Mouse (Mus musculus) forebrain, embryonic 16.5 days (tissue): ENCODE results near the gene Bnip3. TPM values are rescaled to one million over a fixed set of nuclear protein-coding genes. Genes with fewer than 3 reads are reported as not detected.

Experiments used
- ATAC-seq: fragments of 200-750 bp; cut with Nextera tagmentation; 2 replicates; pipeline ENCODE4 v1.8.0; 2017; ENCODE audit warnings: mild to moderate bottlenecking, moderate library complexity
- H3K27ac ChIP-seq: fragments of 300-500 bp; sonication (generic); 2 replicates; pipeline ENCODE4 v1.5.1; 2014; ENCODE audit warnings: low read length, control low read depth
- H3K27me3 ChIP-seq: fragments of 300-500 bp; sonication (generic); replicated peaks from 2 replicates; pipeline ENCODE4 v1.6.1; 2014; ENCODE audit warnings: low read length; ENCODE audit not compliant: control insufficient read depth, insufficient read depth
- H3K36me3 ChIP-seq: fragments of 300-500 bp; sonication (generic); 2 replicates; pipeline ENCODE4 v1.6.1; 2014; ENCODE audit not compliant: control insufficient read depth, insufficient read depth
- H3K4me1 ChIP-seq: fragments of 300-500 bp; sonication (generic); replicated peaks from 2 replicates; pipeline ENCODE4 v1.6.1; 2014; ENCODE audit warnings: low read length; ENCODE audit not compliant: control insufficient read depth, insufficient read depth
- H3K4me2 ChIP-seq: fragments of 300-500 bp; sonication (generic); 2 replicates; pipeline ENCODE4 v1.6.1; 2014; ENCODE audit warnings: mild to moderate bottlenecking, low read length, control low read depth
- H3K4me3 ChIP-seq: fragments of 300-500 bp; sonication (generic); replicated peaks from 2 replicates; pipeline ENCODE4 v1.5.1; 2014; ENCODE audit warnings: mild to moderate bottlenecking, low read length, control low read depth
- H3K9ac ChIP-seq: fragments of 300-500 bp; sonication (generic); replicated peaks from 2 replicates; pipeline ENCODE4 v1.6.1; 2014; ENCODE audit warnings: low read depth, low read length, control low read depth
- H3K9me3 ChIP-seq: fragments of 300-500 bp; sonication (generic); 2 replicates; pipeline ENCODE4 v1.6.1; 2016; ENCODE audit warnings: low read length; ENCODE audit not compliant: control insufficient read depth
- WGBS: fragments of 180-500 bp; shearing (Covaris S2); extraction: QIAGEN DNeasy Blood & Tissue Kit; methylation state at CpG from one replicate; pipeline ENCODE4 v1.1.7; 2014; 5-methylcytosine and 5-hydroxymethylcytosine counted together
- polyA plus RNA-seq: library from polyadenylated mRNA; unstranded; fragments of >200 nt; fragmentation: Nextera tagmentation; extraction: Ambion mirVana; gene quantifications from 2 replicates; pipeline ENCODE4 v1.2.1, GENCODE M21; 2015

The Bnip3 gene
- polyA plus RNA-seq, 1 experiment from 2014 or later = 88.9 TPM

DNA sequence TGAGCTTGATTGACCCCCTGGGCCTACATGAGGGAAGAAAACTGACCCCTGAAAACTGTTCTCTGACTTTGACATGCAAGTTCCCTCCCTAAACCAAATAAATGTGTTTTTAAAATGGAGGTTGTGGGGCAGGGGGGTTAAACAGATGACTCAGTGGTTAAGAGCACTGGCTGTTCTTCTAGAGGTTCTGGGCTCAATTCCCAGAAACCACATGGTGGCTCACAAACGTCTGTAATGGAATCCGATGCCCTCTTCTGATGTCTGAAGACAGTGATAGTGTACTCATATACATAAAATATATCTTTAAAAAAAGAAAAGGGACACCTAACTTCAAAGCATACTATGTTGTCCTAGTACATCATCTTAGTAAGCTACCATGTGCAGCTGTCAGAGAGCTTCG, 34.3 kb downstream of the Bnip3 start:
- no peaks in the 10 kb centered on the region for H3K9me3 ChIP-seq
- H3K4me1 ChIP-seq = no peaks in the 10 kb centered on the region
- H3K27ac ChIP-seq = no peak overlapping the region
- no peak overlapping the region for H3K4me3 ChIP-seq
- no peaks in the 10 kb centered on the region for H3K27me3 ChIP-seq
- H3K36me3 ChIP-seq = peaks cover 50% of the 10 kb centered on the region
- H3K4me2 ChIP-seq = no peak overlapping the region
- WGBS = 76% methylated on average over 3 of the region's 3 CpGs
- ATAC-seq = no peak
- H3K9ac ChIP-seq = no peak overlapping the region

DNA sequence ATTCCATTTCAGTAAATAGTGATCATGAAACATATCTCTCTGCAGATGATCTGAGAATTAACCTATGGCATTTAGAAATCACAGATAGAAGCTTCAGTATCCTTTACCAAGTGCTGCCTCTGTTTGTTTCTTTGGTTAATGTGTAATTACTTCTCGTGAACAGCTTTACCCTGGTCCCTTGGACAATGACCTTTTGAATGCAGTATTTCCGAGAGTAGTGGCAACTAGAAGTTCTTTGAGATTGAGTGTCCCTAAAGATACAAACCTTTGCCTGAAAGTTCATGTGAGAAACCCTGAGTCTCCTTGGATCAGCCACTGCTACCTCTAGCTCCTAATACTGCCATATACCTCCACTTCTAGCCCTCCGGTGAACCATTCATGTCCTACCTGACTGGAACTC, 36.4 kb downstream of the Bnip3 start:
- 89% methylated on average over 3 of the region's 3 CpGs for WGBS

DNA sequence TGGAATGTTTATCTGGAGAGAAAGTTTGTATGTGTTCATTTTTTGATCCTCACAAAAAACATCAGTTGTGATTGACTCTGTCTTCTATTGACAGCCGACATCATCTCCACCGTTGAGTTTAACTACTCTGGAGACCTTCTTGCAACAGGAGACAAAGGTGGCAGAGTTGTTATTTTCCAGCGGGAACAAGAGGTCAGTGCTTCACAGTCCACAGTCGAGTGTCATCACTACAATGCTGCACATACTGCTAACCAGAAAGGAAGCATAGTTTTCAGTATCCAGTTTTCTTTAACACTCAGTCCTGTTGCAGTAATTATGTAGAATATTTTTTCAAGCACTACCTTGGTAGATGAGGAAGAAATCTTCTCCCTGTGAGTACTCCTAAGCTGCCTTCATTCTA, 41.0 kb downstream of the Bnip3 start:
- WGBS = 91% methylated on average over 4 of the region's 4 CpGs

More for the DNA sequence above, 36.4 kb downstream of the Bnip3 start:
- Histone ChIP-seq H3K9me3 (no peaks in the 10 kb centered on the region), H3K36me3 (peaks cover 43% of the 10 kb centered on the region), H3K27me3 (no peaks in the 10 kb centered on the region), H3K9ac (no peak overlapping the region), H3K4me3 (no peak overlapping the region), H3K27ac (no peak overlapping the region), H3K4me1 (no peaks in the 10 kb centered on the region), H3K4me2 (no peak overlapping the region)
- ATAC-seq = no peak

GRCm38 (mm10) chr7:138867286-138867685, 42.0 kb downstream of the Bnip3 start:
- Histone ChIP-seq H3K4me3 (no peak overlapping the region), H3K4me2 (no peak overlapping the region), H3K27me3 (no peaks in the 10 kb centered on the region), H3K36me3 (peaks cover 14% of the 10 kb centered on the region), H3K4me1 (no peaks in the 10 kb centered on the region), H3K27ac (no peak overlapping the region), H3K9ac (no peak overlapping the region), H3K9me3 (no peaks in the 10 kb centered on the region)
- 84% methylated on average over 6 of the region's 6 CpGs for WGBS
- no peak for ATAC-seq

More for the DNA sequence above, 41.0 kb downstream of the Bnip3 start:
- Histone ChIP-seq H3K9ac (no peak overlapping the region), H3K9me3 (no peaks in the 10 kb centered on the region), H3K4me1 (no peaks in the 10 kb centered on the region), H3K4me3 (no peak overlapping the region), H3K36me3 (peaks cover 17% of the 10 kb centered on the region), H3K4me2 (no peak overlapping the region), H3K27ac (no peak overlapping the region), H3K27me3 (no peaks in the 10 kb centered on the region)
- no peak for ATAC-seq

- Histone ChIP-seq H3K4me3 (no peak overlapping the region), H3K9me3 (no peaks in the 10 kb centered on the region), H3K27me3 (no peaks in the 10 kb centered on the region), H3K9ac (no peak overlapping the region), H3K4me2 (no peak overlapping the region), H3K4me1 (no peaks in the 10 kb centered on the region), H3K36me3 (peaks cover 14% of the 10 kb centered on the region), H3K27ac (no peak overlapping the region)
- no peak for ATAC-seq
- 96% methylated on average over 1 of the region's 1 CpGs for WGBS
Observed at GRCm38 (mm10) chr7:138864776-138865175, 44.5 kb downstream of the Bnip3 start.

DNA sequence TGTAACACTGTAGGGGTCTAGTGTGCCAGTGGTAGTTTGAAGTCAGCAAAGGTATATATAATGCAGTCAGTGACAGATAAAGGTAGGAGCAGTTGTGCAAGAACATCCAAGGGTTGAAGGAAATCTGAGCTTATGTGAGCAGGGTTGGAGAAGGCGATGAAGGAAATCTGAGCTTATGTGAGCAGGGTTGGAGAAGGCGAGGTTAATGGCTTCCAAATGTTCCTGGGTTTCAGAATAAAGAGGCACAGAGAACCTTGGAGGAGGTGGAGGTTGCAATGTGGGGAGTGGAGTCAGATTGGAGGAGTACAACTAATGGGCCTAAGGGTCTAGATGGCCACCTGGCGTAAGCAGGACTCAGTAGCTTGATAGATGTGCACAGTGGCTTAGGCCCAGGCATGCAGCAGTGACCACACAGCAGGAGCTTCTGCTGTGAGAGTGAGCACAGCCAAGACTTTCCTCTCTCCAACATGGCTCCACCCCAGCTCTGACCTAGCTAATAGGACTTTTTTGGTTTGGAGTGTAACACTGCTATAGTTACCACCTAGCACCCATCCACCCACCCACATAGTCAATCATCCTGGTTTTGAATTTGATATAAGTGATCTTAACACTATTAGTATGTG, 45.3 kb downstream of the Bnip3 start:
- no peak overlapping the region for H3K4me3 ChIP-seq
- H3K27ac ChIP-seq = no peak overlapping the region
- no peaks in the 10 kb centered on the region for H3K27me3 ChIP-seq
- H3K36me3 ChIP-seq = peaks cover 8% of the 10 kb centered on the region
- H3K9me3 ChIP-seq = no peaks in the 10 kb centered on the region
- ATAC-seq = no peak
- WGBS = 93% methylated on average over 3 of the region's 3 CpGs
- H3K4me1 ChIP-seq = no peaks in the 10 kb centered on the region
- no peak overlapping the region for H3K4me2 ChIP-seq
- no peak overlapping the region for H3K9ac ChIP-seq

GRCm38 (mm10) chr7:138856670-138857069, 52.6 kb downstream of the Bnip3 start:
- H3K4me2 ChIP-seq = no peak overlapping the region
- ATAC-seq = no peak
- WGBS = 64% methylated on average over 2 of the region's 2 CpGs

DNA sequence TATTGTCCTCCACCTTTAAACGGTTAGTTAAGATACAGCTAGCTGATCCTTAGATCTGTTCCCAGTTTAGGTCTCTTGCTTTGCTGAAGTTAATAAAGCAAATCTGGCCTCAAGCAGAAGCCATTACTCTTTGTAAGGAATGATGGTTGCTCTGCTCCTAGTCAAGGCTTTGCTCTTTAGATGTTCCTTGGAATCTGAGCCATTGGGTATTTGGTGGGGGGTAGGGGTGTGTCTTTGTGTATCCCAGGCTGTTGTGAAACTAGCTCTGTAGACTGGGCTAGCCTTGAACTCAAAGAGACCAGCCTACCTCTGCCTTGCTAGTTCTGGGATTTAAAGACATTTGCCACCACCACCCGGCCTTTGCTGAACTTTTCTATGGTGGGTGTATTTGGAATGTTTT, 55.1 kb downstream of the Bnip3 start:
- Histone ChIP-seq H3K4me3 (no peak overlapping the region), H3K36me3 (peaks cover 22% of the 10 kb centered on the region; the same call in 1 of the 2 replicates), H3K4me1 (peaks cover 12% of the 10 kb centered on the region), H3K27ac (no peak overlapping the region), H3K27me3 (no peaks in the 10 kb centered on the region), H3K4me2 (no peak overlapping the region), H3K9ac (no peak overlapping the region), H3K9me3 (no peaks in the 10 kb centered on the region)
- 88% methylated on average over 2 of the region's 2 CpGs for WGBS
- no peak for ATAC-seq

More at GRCm38 (mm10) chr7:138856670-138857069, 52.6 kb downstream of the Bnip3 start:
- no peaks in the 10 kb centered on the region for H3K27me3 ChIP-seq
- H3K9ac ChIP-seq = no peak overlapping the region
- no peaks in the 10 kb centered on the region for H3K4me1 ChIP-seq
- H3K36me3 ChIP-seq = peaks cover 25% of the 10 kb centered on the region; the same call in 1 of the 2 replicates
- H3K4me3 ChIP-seq = no peak overlapping the region
- H3K9me3 ChIP-seq = no peaks in the 10 kb centered on the region
- no peak overlapping the region for H3K27ac ChIP-seq

GRCm38 (mm10) chr7:138853417-138854031, 55.8 kb downstream of the Bnip3 start:
- peaks cover 12% of the 10 kb centered on the region for H3K4me1 ChIP-seq
- H3K27me3 ChIP-seq = no peaks in the 10 kb centered on the region
- H3K9me3 ChIP-seq = no peaks in the 10 kb centered on the region
- 95% methylated on average over 4 of the region's 4 CpGs for WGBS
- no peak overlapping the region for H3K4me3 ChIP-seq
- H3K27ac ChIP-seq = no peak overlapping the region
- H3K9ac ChIP-seq = no peak overlapping the region
- no peak overlapping the region for H3K4me2 ChIP-seq
- H3K36me3 ChIP-seq = peaks cover 20% of the 10 kb centered on the region; the same call in 1 of the 2 replicates
- no peak for ATAC-seq
